Mouse (Mus musculus): ENCODE data around the gene Hspd1. TPM values are rescaled to one million over a fixed set of nuclear protein-coding genes. Genes with fewer than 3 reads are reported as not detected.
"Not testable (repeated sequence)": the region's sequence is repeated elsewhere in the genome, so short reads cannot be mapped to it uniquely, and the experiment has no call there.

Gene Hspd1
- polyA plus RNA-seq, 1 experiment from 2014 or later = 298 TPM

DNA sequence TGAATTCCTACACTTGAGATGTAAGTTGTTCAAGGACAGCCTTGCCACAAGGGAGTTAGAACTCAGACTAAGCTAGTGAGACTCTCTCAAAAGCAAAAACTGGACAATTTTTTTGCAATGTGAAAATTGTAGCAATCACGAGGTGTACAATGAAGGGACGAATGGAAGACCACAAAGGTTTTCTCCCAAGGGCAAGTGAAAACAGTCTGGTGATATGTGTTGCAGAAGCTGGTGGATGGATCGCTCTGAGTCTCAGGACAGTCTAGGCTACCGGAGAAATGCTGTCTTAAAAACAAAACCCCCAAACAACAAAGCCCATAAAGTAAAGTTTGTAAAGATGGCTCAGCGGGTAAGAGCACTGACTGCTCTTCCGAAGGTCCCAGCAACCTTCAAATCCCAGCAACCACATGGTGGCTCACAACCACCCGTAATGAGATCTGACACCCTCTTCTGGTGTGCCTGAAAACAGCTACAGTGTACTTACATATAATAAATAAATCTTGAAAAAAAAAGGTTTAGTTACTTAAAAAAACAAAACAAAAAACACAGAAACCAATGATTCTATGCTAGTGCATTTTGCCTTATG lies 2.2 kb downstream of the Hspd1 start:
- ATAC-seq (ENCODE audit: insufficient number of reproducible peaks, low FRiP score, low TSS enrichment, low read depth) = no peak
- 47% methylated on average over 7 of the region's 7 CpGs for WGBS
- Histone ChIP-seq H3K27me3 (no peaks in the 10 kb centered on the region), H3K4me3 (peak overlapping the region; percentile 99; the same call in 1 of the 2 replicates), H3K9ac (no peak overlapping the region), H3K36me3 (peaks cover 44% of the 10 kb centered on the region), H3K27ac (no peak overlapping the region), H3K4me1 (peaks cover 22% of the 10 kb centered on the region), H3K4me2 (peak overlapping the region; percentile 57), H3K9me3 (no peaks in the 10 kb centered on the region)

GRCm38 (mm10) chr1:55082106-55082505 lies 5.9 kb downstream of the Hspd1 start:
- H3K27me3 ChIP-seq = no peaks in the 10 kb centered on the region
- H3K9ac ChIP-seq = no peak overlapping the region
- no peaks in the 10 kb centered on the region for H3K9me3 ChIP-seq
- H3K4me3 ChIP-seq = no peak overlapping the region
- H3K36me3 ChIP-seq = peaks cover 73% of the 10 kb centered on the region
- no peak overlapping the region for H3K4me2 ChIP-seq
- no peak for ATAC-seq (ENCODE audit: insufficient number of reproducible peaks, low FRiP score, low TSS enrichment, low read depth)
- 78% methylated on average over 1 of the region's 1 CpGs for WGBS
- no peak overlapping the region for H3K27ac ChIP-seq
- H3K4me1 ChIP-seq = peaks cover 11% of the 10 kb centered on the region; the same call in 1 of the 2 replicates

- WGBS = 90% methylated on average over 4 of the region's 4 CpGs
- no peaks in the 10 kb centered on the region for H3K9me3 ChIP-seq
- H3K9ac ChIP-seq = no peak overlapping the region
- H3K27ac ChIP-seq = no peak overlapping the region
- ATAC-seq (ENCODE audit: insufficient number of reproducible peaks, low FRiP score, low TSS enrichment, low read depth) = no peak
- no peaks in the 10 kb centered on the region for H3K4me1 ChIP-seq
- H3K4me2 ChIP-seq = no peak overlapping the region
- no peaks in the 10 kb centered on the region for H3K27me3 ChIP-seq
- no peak overlapping the region for H3K4me3 ChIP-seq
- peaks cover 73% of the 10 kb centered on the region for H3K36me3 ChIP-seq
Observed at GRCm38 (mm10) chr1:55079677-55080076, 8.4 kb downstream of the Hspd1 start.

- Histone ChIP-seq H3K36me3 (peaks cover 52% of the 10 kb centered on the region), H3K9me3 (no peaks in the 10 kb centered on the region), H3K4me3 (no peak overlapping the region), H3K27ac (no peak overlapping the region), H3K9ac (no peak overlapping the region), H3K4me2 (no peak overlapping the region), H3K27me3 (no peaks in the 10 kb centered on the region), H3K4me1 (no peaks in the 10 kb centered on the region)
- WGBS = 86% methylated on average over 2 of the region's 2 CpGs
- ATAC-seq (ENCODE audit: insufficient number of reproducible peaks, low FRiP score, low TSS enrichment, low read depth) = no peak
Observed at GRCm38 (mm10) chr1:55076849-55077516, 11.1 kb downstream of the Hspd1 start.

DNA sequence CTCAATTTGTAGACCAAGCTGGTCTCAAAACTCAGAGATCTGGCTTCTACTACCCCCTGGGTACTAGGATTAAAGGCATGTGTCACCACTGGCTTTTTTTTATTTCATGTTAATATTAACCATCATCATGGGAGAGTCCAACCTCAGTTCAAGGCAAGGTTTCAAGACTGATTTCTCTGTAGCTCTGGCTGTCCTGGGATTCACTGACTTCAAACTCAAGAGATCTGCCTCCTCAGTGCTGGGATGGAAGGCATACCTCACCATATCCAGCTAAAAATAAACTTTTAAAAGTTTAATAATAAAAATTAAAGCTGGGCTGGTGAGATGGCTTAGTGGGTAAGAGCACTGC lies 11.7 kb downstream of the Hspd1 start:
- Histone ChIP-seq H3K9me3 (no peaks in the 10 kb centered on the region), H3K4me3 (no peak overlapping the region), H3K36me3 (peaks cover 52% of the 10 kb centered on the region), H3K4me1 (no peaks in the 10 kb centered on the region), H3K4me2 (no peak overlapping the region), H3K9ac (no peak overlapping the region), H3K27ac (no peak overlapping the region), H3K27me3 (no peaks in the 10 kb centered on the region)
- no peak for ATAC-seq (ENCODE audit: insufficient number of reproducible peaks, low FRiP score, low TSS enrichment, low read depth)

GRCm38 (mm10) chr1:55075652-55076394 lies 12.2 kb downstream of the Hspd1 start:
- no peaks in the 10 kb centered on the region for H3K27me3 ChIP-seq
- ATAC-seq (ENCODE audit: insufficient number of reproducible peaks, low FRiP score, low TSS enrichment, low read depth) = no peak
- H3K4me1 ChIP-seq = no peaks in the 10 kb centered on the region
- H3K36me3 ChIP-seq = peaks cover 50% of the 10 kb centered on the region
- no peak overlapping the region for H3K9ac ChIP-seq
- H3K4me3 ChIP-seq = no peak overlapping the region
- 68% methylated on average over 5 of the region's 5 CpGs for WGBS
- no peak overlapping the region for H3K4me2 ChIP-seq
- H3K9me3 ChIP-seq = no peaks in the 10 kb centered on the region
- H3K27ac ChIP-seq = no peak overlapping the region

GRCm38 (mm10) chr1:55074757-55075156 lies 13.3 kb downstream of the Hspd1 start:
- Histone ChIP-seq H3K9ac (no peak overlapping the region), H3K4me2 (no peak overlapping the region), H3K36me3 (peaks cover 45% of the 10 kb centered on the region), H3K9me3 (no peaks in the 10 kb centered on the region), H3K4me1 (no peaks in the 10 kb centered on the region), H3K27ac (no peak overlapping the region), H3K27me3 (no peaks in the 10 kb centered on the region), H3K4me3 (no peak overlapping the region)
- no peak for ATAC-seq (ENCODE audit: insufficient number of reproducible peaks, low FRiP score, low TSS enrichment, low read depth)
- WGBS = 49% methylated on average over 2 of the region's 2 CpGs

- peaks cover 44% of the 10 kb centered on the region for H3K36me3 ChIP-seq
Observed at GRCm38 (mm10) chr1:55072328-55072727, 15.7 kb downstream of the Hspd1 start.

GRCm38 (mm10) chr1:55061772-55062171 lies 26.3 kb downstream of the Hspd1 start:
- ATAC-seq (ENCODE audit: insufficient number of reproducible peaks, low FRiP score, low TSS enrichment, low read depth) = no peak
- Histone ChIP-seq H3K4me1 (no peaks in the 10 kb centered on the region), H3K4me2 (no peak overlapping the region), H3K36me3 (peaks cover 31% of the 10 kb centered on the region), H3K9me3 (no peaks in the 10 kb centered on the region), H3K27ac (no peak overlapping the region), H3K27me3 (no peaks in the 10 kb centered on the region), H3K9ac (no peak overlapping the region), H3K4me3 (no peak overlapping the region)
- WGBS = 89% methylated on average over 4 of the region's 4 CpGs

More at GRCm38 (mm10) chr1:55072328-55072727, 15.7 kb downstream of the Hspd1 start:
- not testable (repeated sequence) for H3K9ac ChIP-seq; ATAC-seq (ENCODE audit: insufficient number of reproducible peaks, low FRiP score, low TSS enrichment, low read depth); H3K9me3 ChIP-seq; H3K27ac ChIP-seq; H3K4me2 ChIP-seq; H3K4me1 ChIP-seq; H3K27me3 ChIP-seq; H3K4me3 ChIP-seq

DNA sequence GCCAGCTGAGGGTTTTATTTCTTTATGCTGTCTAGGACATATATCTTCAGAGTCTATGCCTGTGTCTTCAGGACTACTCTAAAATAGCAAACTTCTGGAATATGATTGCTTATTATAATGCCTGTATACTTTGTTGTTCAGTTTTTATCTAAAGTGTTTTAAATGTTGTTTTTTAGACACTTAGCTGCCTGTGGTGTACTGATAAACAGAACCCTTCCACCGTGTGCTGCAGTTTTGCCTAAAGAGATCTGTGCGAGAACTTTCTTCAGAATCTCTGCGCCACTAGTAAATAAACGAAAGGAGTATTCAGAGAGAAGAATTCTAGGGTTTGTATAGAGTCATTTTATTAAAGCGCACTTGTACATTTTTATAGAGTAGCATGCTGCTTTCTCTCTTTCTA lies 26.9 kb downstream of the Hspd1 start:
- peaks cover 26% of the 10 kb centered on the region for H3K36me3 ChIP-seq
- H3K27me3 ChIP-seq = no peaks in the 10 kb centered on the region
- ATAC-seq (ENCODE audit: insufficient number of reproducible peaks, low FRiP score, low TSS enrichment, low read depth) = no peak
- H3K4me1 ChIP-seq = no peaks in the 10 kb centered on the region
- H3K4me3 ChIP-seq = no peak overlapping the region
- no peaks in the 10 kb centered on the region for H3K9me3 ChIP-seq
- H3K4me2 ChIP-seq = no peak overlapping the region
- 83% methylated on average over 5 of the region's 5 CpGs for WGBS
- H3K9ac ChIP-seq = no peak overlapping the region
- no peak overlapping the region for H3K27ac ChIP-seq

DNA sequence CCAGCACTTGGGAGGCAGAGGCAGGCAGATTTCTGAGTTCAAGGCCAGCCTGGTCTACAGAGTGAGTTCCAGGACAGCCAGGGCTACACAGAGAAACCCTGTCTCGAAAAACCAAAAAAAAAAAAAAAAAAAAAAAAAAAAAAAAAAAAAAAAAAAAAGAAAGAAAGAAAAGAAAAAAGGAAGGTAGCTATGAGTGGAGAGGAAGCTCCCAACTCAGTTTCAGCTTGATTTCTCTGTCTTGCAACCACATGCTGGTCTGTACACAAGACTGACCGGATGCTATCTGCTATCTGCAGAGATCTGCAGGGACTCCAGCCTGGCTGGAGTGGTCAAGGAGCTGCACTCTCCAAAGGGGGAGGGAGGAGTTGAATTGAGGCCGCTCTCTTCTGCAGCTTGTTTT lies 29.7 kb downstream of the Hspd1 start:
- H3K9me3 ChIP-seq; ATAC-seq (ENCODE audit: insufficient number of reproducible peaks, low FRiP score, low TSS enrichment, low read depth); H3K4me3 ChIP-seq; H3K27me3 ChIP-seq; H3K27ac ChIP-seq; H3K9ac ChIP-seq; H3K4me1 ChIP-seq; H3K4me2 ChIP-seq; H3K36me3 ChIP-seq: not testable (repeated sequence)
- WGBS = 75% methylated on average over 2 of the region's 3 CpGs

DNA sequence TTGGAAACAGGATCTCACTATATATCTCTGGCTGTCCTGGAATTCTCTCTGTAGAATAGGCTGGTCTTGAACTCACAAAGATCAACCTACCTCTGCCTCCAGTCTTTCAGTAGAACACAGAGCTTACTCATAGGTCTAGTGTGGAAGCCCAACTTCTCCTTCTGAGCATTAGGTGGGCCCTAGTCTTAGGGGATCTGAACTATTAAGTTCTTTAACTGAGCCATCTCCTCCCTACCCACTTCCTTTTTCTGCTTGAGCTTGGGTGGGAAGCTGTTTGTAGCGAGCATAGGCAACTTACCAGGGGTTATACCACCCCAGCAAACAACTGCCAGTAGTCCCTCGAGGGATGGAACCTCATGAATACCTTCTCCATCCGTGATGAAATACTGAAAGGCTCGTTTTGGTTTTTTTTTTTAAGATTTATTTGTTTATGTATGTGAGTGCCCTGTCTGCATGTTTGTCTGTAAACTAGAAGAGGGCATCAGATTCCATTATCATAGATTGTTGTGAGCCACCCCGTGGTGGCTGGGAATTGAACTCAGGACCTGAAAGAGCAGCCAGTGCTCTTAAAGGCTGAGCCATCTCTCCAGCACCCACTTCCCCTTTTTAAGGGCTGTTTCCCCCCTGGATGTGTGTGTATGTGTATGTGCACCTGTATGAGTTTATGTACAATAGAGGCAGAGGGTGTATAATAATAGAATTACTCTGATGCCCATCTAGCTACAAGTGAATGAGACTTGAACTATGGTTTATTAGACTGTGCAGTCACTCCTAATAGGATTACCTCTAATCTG lies 32.5 kb downstream of the Hspd1 start:
- Histone ChIP-seq H3K4me2 (no peak overlapping the region), H3K36me3 (peaks cover 3% of the 10 kb centered on the region; the same call in 1 of the 2 replicates), H3K27ac (no peak overlapping the region), H3K4me1 (peaks cover 11% of the 10 kb centered on the region), H3K27me3 (no peaks in the 10 kb centered on the region), H3K9me3 (no peaks in the 10 kb centered on the region), H3K9ac (no peak overlapping the region), H3K4me3 (no peak overlapping the region)
- 82% methylated on average over 5 of the region's 5 CpGs for WGBS
- ATAC-seq (ENCODE audit: insufficient number of reproducible peaks, low FRiP score, low TSS enrichment, low read depth) = no peak

Data from limb, embryonic 15.5 days (tissue).